1 mouse cellular context compared by ENCODE assay signal in the genomic region with DNA sequence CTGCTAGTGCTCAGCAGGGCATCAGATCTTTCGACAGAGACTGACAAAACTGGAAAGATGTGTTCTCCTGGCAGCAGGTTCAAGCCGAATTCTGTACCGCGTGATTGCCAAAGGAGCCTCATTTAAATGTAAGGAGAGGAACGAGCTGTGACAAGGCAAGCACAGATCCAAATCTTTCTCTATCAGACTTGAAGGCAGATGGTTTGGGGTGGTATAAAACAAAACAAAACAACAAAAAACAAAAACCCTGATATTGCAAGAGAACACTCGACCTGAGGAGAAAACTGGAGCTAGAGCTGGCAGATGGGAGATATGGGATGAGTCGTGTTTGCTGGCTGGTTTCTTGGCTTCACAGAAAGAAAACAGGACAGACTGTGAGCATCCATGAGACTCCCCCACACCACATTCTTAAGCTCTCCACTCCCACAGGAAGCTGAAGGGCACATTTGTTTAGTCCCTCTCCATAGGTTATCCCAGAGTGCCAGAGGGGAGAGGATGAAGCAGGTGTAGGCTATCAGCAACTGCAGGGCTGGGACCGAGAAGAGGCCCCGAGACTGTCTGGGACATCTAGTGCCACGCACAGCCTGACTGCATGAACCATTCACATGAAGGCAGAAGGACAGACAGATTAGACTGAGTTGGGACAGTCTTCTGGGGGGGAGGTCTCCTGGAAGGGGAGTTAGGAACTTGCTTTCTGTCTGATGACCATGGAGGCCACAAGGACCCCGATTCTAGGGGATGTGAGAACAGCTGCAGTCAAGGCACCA.
TF ChIP-seq lines count a peak whose summit lies in the region.

No protein-coding gene starts in this region.

TF ChIP-seq in MEL, 35 proteins besides CTCF, POLR2A, EP300 and RAD21 (continued from another document):
- TF ChIP-seq ZC3H11A (IDR thresholded peaks at IDR 0.05; ENCODE audit: low read depth, low read length) (0 out of 2 replicates have a peak, but pooled peaks have one; percentile 8), SIN3A (IDR thresholded peaks at IDR 0.05; ENCODE audit: low read length) (0 out of 2 replicates have a peak, but pooled peaks have one; percentile 9), ZNF384 (IDR thresholded peaks at IDR 0.05; ENCODE audit: low read depth, low read length) (no peak)
TF ChIP-seq in MEL: peak in this region for 2.
